Mouse (Mus musculus): ENCODE data around the gene Adk.
"Not testable (repeated sequence)": the region's sequence is repeated elsewhere in the genome, so short reads cannot be mapped to it uniquely, and the experiment has no call there.

Gene Adk

GRCm38 (mm10) chr14:21062766-21063513, 10.6 kb downstream of the Adk start:
- in situ Hi-C loops (cut with MboI; ENCODE audit: unreplicated experiment in 2 of 2), result no loop called here

GRCm38 (mm10) chr14:21064321-21064720, 11.9 kb downstream of the Adk start:
- in situ Hi-C loops (cut with MboI; ENCODE audit: unreplicated experiment in 2 of 2), result no loop called here

- in situ Hi-C loops (cut with MboI; ENCODE audit: unreplicated experiment in 2 of 2), result no loop called here
These were observed 13.3 kb downstream of the Adk start for GRCm38 (mm10) chr14:21065490-21066162.

DNA sequence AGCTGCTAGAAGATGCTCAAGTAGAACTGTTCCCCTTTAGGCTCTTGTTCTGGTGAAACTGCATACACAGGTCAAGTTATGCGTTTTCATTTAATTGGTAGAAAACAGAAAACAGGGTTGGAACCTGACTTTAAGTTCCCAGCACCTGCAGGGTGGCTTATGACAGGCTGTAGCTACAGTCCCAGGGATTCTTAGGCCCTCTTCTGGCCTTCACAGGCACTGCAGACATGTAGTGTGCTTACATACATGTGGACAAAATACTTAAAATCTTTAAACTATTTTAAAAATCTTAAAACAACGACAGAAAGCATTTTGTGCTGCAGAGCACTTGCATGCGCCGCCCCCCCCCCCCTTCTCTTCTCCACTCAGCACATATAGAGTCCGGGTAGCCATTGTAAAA, 17.2 kb downstream of the Adk start:
- in situ Hi-C loops (cut with MboI; ENCODE audit: unreplicated experiment in 2 of 2), result no loop called here

DNA sequence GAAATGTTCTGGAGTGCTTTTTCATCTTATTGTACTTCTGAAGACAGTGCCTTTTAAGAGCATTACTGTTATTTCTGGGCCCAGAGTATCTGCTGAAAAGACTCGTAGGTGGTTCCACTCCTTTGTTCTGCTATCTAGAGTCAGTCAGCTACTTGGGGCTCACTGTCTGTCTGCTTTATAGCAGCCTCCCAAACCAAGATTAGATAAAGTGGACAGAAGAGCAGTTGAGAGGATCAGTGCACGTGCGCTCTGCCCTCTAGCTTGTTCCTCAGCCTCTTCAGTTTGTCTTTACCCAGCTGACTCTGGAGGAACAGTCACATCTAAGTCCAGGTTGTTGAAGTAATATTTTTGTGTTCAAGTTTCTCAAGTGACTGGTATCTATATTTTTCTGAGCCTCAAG, 21.6 kb downstream of the Adk start:
- in situ Hi-C loops (cut with MboI; ENCODE audit: unreplicated experiment in 2 of 2), result no loop called here

GRCm38 (mm10) chr14:21074398-21075320, 22.3 kb downstream of the Adk start:
- in situ Hi-C loops (cut with MboI; ENCODE audit: unreplicated experiment in 2 of 2), result no loop called here

- in situ Hi-C loops (cut with MboI; ENCODE audit: unreplicated experiment in 2 of 2), result no loop called here
These were observed 23.6 kb downstream of the Adk start for GRCm38 (mm10) chr14:21075751-21076500.

GRCm38 (mm10) chr14:21076501-21077194, 24.3 kb downstream of the Adk start:
- in situ Hi-C loops (cut with MboI; ENCODE audit: unreplicated experiment in 2 of 2), result no loop called here

GRCm38 (mm10) chr14:21077939-21078338, 25.6 kb downstream of the Adk start:
- in situ Hi-C loops (cut with MboI; ENCODE audit: unreplicated experiment in 2 of 2), result no loop called here

GRCm38 (mm10) chr14:21078511-21078910, 26.1 kb downstream of the Adk start:
- in situ Hi-C loops (cut with MboI; ENCODE audit: unreplicated experiment in 2 of 2), result no loop called here

- in situ Hi-C loops (cut with MboI; ENCODE audit: unreplicated experiment in 2 of 2), result no loop called here
These were observed 30.4 kb downstream of the Adk start for GRCm38 (mm10) chr14:21082823-21083222.

- in situ Hi-C loops (cut with MboI; ENCODE audit: unreplicated experiment in 2 of 2), result no loop called here
These were observed 33.3 kb downstream of the Adk start for GRCm38 (mm10) chr14:21085666-21086065.

GRCm38 (mm10) chr14:21086106-21086505, 33.7 kb downstream of the Adk start:
- in situ Hi-C loops (cut with MboI; ENCODE audit: unreplicated experiment in 2 of 2), result no loop called here

DNA sequence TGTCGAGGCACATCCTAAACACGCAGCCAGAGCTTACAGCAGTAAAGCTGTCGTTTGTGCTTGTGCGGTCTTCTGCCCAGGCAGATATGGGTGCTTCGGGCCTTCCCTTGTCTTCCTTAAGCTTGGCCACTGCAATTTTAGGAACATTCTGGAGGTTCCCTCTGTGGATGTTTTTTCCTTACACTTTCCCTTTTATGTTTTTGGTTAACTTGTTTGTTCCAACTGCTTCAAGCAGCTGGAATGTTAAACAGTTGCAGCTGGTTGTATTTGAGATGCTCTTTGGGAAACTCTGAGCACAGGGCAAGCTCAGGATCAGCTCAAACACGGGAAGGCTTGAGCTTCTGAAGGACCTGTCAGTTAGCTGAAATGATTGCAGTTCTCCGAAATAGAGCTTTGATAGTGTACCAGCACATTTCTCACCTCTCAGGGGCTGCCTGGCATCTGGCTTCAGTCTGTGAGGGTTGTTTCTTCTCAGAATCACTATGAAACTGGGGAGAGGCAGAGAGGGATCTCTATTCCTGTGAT, 34.5 kb downstream of the Adk start:
- in situ Hi-C loops (cut with MboI; ENCODE audit: unreplicated experiment in 2 of 2), result no loop called here

DNA sequence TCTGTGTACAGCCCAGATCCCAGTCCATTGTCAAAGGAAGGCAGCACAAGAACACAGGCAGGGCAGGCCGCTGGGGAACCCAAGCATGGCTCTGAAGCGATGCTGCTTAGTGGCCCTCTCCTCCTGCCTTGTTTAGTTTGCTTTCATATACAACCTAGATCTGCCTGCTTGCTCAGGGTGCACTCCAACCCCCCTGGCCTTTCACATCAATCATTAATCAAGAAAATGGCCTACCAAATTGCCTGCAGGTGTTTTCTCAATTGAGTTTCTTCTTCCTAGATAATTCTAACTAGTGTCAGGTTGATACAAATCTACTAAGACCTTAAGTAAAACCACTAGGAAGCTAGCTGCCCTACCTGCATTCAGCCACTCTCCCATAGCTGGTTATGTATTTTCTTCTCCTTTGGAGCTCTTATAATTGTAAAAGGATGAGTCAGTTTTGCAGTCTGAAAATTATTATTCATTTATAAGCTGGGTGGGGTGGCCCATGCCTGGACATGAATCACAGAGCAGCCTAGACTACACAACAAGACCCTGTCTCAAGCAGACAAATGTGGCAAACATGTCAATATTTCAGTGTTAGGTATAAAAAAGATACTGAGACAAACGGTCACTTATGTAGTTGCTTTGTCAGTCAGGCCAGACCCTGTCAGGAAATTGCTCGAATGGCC, 35.2 kb downstream of the Adk start:
- in situ Hi-C loops (cut with MboI; ENCODE audit: unreplicated experiment in 2 of 2), result no loop called here

DNA sequence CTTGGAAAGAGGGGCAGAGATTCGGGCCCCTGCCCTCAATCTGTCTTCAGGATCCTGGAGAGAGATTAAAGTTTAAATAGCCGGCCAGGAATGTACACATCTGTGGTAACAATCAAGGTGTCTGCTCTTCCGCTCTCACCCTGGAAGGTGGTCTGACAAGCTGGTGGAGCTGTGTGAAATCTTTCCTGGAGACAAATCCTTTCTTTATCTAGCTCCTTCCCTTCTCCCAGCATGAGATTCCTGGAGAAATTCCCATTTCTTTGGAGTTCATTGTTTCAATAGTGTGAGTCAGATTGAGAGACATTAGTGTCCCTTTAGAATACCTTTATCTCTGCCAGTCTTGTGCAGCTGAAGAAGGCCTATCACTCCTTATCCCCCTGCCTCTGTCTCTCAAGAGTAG, 36.4 kb downstream of the Adk start:
- in situ Hi-C loops (cut with MboI; ENCODE audit: unreplicated experiment in 2 of 2), result no loop called here

- in situ Hi-C loops (cut with MboI; ENCODE audit: unreplicated experiment in 2 of 2), result no loop called here
These were observed 38.0 kb downstream of the Adk start for GRCm38 (mm10) chr14:21090400-21090799.

- in situ Hi-C loops (cut with MboI; ENCODE audit: unreplicated experiment in 2 of 2), result no loop called here
These were observed 38.6 kb downstream of the Adk start for GRCm38 (mm10) chr14:21090930-21091486.

GRCm38 (mm10) chr14:21094161-21094560, 41.8 kb downstream of the Adk start:
- in situ Hi-C loops (cut with MboI; ENCODE audit: unreplicated experiment in 2 of 2), result not testable (repeated sequence)

All from v-Abl transformed pro-B cells (cell line).